Mouse (Mus musculus): Measurements from ENCODE around the gene R3hdm2.

- TF ChIP-seq POLR2A (IDR thresholded peaks at IDR 0.05; ENCODE audit: control insufficient read depth, extremely low read depth, insufficient read depth, low read length, poor library complexity) (no peak), CTCF (IDR thresholded peaks at IDR 0.05; ENCODE audit: borderline replicate concordance, control insufficient read depth, extremely low read depth, insufficient read depth, low read length, poor library complexity) (no peak)
These were observed 134.1 kb downstream of the R3hdm2 start for GRCm38 (mm10) chr10:127514111-127514698.

All from thymus, adult 2 months (tissue).